Mouse (Mus musculus) kidney, adult 18-20 months (tissue): ENCODE measurements around the gene Kcnh2.
A peak's percentile ranks its signal among the peaks of the same experiment; 100 is the strongest.

Source experiments
- DNase-seq: peaks from one replicate; pipeline ENCODE4 v3.0.0; 2021

Gene Kcnh2

DNA sequence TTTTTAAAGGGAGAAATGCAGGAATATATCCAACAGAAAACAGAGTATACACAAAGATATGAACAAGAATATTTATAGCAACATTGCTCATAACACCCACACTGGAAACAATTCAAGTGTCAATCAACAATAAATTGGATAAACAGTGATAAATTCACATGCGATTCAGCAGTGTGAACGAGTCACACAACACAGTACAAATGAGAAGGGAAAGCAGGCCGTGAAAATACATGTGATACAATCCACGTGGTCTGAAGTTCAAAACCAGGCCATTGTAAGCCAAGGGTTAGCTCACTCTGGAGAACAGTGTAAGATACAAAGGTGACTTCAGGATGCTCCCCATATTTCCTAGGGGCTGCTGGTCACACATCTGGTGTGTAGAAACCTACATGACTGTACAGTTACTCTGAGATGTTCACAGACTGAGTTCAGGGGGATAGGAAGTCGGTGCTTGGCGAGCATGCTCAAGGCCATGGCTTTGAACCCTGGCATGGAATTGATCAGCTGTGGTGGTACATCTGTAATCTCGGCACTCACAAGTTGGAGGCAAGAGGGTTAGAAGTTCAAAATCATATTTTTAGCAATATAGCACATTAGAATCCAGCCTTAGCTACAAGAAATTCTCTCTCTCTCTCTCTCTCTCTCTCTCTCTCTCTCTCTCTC is 23.4 kb upstream of the Kcnh2 start:
- no peak for DNase-seq

DNA sequence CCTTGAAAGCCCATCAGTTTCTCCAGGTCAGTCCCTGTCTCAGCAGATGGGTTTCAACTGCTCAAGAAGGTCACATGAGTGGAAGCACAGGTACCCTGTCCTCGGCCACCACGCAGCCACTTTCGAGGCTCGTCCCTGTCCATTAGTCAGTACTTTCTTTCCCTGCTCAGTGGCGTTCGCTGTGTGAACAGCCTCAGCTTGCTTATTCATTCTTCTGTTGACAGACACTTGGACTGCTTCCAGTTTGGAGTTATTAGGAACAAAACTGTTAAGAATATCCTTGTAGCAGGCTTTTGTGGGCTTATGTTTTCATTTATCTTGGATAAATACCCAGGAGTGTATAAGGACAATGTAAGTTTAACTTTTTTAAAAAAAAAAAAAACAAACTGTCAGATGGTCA is 22.8 kb upstream of the Kcnh2 start:
- DNase-seq: no peak

DNA sequence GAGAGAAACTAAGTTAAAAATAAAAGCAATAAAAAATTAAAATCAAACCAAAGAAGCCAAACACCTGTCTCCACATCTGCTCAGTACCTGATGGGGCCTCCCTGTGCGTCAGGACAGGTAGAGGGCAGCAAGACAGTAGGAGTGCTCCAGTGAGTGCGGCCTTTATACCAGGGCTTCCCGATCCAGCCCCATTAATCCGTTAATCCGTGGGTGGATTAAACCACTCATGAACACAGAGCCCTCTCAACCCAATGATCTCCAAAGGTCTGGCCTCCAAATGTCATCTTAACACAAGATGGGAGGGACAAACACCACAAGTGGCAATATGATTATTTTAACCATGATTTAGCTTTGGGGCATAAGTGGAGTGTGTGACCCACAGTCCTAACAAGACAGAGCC is 22.4 kb upstream of the Kcnh2 start:
- DNase-seq: no peak

- DNase-seq: no peak
Measured at GRCm38 (mm10) chr5:24369767-24370166, 18.4 kb upstream of the Kcnh2 start.

DNA sequence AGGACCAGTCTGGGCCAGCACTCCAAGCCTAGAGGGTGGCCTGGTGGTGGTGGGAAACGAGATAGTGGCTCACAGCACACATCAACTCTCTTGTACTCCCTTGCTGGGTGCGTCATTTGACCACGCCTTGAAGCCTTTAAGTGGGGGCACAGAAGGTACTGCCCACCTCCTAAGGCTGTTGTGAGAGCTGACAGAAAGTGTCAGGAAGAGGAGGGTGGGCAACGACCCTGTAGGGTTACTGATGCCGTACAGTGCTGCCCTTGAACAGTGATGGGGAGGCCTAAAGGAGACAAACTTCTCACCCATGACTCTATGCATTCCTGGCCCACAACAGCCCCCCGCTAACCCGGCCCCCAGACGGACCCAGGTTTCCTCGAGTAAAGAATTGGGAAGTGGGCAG is 15.0 kb upstream of the Kcnh2 start:
- DNase-seq: no peak

DNA sequence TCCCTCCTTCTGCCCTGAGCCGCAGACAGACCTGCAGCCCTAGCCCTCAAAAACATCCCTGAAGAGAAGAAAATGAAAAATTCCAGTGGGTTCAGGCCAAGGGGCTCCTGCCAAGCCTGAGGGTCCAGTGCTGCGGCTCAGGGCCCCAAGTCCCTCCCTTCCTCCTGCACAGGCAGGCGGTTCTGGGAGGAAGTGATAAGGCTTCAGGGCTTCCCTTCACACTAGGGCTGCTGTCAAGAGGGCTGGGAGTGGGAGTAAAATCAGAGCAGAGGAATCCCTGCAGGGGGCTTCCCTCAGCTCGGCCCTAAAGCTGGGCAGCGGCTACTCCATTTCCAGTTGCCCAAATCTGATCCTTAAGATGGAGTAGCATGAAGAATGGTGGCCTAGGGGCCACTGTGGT is 14.1 kb upstream of the Kcnh2 start:
- DNase-seq: no peak

GRCm38 (mm10) chr5:24364963-24365362 is 13.6 kb upstream of the Kcnh2 start:
- DNase-seq: no peak

DNA sequence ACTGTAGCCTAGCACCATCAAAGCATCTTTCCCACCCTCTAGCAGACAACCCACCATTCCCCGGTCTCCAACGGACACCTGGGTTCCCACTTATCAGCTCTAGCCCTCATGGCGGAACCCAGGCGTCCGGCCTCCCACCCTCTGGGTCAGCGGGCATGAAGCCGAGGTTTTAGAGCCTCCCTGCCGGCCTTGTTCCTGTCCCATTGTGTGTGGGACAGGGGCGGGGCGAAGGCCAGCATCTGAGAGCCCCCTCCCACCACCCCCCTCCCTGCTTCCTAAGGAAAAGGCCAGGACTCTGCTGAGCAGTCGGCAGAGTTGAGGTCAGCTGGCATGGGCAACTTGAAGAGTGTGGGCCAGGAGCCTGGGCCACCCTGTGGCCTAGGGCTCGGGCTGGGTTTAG is 13.1 kb upstream of the Kcnh2 start, which contains the start of gene Nos3:
TSS of gene Nos3 (plus strand) at position 303 of the 400 bp plus-strand sequence.
- DNase-seq: peak; percentile 54

- no peak for DNase-seq
Measured at GRCm38 (mm10) chr5:24364061-24364460, 12.7 kb upstream of the Kcnh2 start.

GRCm38 (mm10) chr5:24363467-24363866 is 12.1 kb upstream of the Kcnh2 start:
- DNase-seq: no peak

DNA sequence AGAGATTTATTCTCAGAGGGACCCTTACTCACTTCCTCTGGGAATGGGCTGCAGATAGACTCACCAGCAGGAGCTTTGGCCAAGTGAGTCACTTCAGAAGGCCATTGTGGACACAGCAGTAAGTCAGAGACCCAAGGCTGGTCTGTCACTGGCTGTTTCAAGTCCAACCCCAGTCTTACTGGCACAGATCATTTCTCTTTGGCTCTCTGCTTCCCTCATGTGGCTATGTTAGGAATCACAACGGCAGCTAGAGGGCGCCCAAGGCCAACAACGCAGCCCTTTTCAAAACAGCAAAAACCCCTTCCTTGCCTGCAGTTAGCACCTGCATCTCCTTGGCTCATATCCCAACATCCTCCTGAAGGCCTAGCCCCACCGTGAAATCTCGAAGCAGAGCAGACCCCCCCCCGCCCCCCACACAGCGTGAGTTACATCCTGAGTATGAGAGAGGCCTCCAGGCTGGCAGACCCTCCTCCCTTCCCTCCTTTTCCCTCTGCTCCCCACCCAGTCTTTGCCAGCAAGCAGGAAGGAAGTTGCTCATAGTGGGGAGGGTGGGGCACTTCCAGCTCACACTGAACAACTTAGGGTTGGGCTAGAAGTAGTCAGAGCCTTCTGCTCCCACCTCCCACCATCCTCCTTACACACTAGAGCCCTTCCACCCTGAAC is 9.5 kb upstream of the Kcnh2 start:
- DNase-seq: peak; percentile 86

GRCm38 (mm10) chr5:24357461-24357860 is 6.1 kb upstream of the Kcnh2 start:
- peak; percentile 72 for DNase-seq

DNA sequence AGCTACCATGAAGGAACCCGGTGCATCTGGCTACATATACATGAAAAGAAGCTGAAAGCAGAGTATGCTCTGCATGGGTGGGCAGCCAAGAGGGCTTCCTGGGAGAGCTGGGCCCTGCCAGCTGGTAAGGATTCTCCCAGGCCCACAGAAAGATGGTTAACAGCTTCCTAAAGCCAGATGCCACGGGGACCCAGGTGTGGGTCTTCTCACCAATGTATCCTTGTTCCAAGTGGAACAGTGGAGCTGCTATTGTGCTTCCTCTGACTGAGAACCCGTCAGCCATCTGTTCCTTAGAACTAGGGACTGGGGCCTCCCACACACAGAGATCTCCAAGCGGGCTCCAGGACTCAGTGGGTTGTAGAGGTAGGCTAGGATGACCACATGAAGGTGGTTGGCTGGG is 5.4 kb upstream of the Kcnh2 start:
- DNase-seq: no peak

DNA sequence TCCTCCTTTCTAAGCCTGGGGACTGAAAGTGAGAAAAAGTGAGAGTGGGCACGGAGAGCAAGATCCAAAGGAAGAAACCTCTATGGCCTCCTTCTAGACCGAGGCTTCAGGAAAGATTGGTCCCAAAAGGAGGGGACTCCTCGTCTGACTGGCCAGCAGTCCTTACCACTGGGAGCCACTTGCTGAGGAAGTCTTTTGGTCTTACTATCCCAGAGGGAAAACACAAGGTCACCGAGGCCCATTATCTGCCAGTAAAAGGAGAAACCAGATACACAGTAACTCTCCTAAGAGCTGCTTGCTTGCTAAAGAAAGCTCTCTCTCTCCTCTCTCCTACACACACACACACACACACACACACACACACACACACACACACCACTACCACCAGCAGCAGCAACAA is 1.9 kb upstream of the Kcnh2 start:
- DNase-seq: no peak

DNA sequence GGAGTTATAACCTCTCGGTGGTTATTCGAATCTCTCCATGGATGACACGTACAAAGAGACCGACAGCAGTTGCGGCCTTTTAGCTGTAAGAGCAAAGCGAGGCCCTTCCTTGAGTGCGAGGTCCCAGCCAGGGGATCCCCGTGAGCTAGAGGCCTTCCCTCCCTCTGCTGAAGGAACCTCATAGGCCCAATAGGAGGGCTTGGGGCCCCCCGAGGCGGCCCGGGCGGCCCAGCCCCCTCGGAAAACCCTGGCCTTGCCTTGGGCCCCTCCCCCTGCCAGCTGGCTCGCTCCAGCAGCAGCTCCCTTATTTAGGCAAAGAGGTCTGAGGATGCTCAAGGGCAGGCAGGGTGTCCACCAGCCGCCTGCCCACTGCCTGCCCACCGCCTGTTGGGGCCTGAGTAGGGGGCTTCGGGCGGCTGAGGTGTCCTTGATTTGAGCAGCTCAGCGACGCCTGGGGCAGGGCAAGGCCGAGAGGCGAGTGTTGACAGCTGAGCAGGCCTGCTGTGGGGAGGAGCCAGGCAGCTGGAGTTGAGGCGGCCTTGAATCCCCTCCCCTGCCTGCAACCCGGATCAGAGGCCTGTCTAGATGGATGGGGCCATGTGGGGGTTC is 951 bp upstream of the Kcnh2 start:
- no peak for DNase-seq

DNA sequence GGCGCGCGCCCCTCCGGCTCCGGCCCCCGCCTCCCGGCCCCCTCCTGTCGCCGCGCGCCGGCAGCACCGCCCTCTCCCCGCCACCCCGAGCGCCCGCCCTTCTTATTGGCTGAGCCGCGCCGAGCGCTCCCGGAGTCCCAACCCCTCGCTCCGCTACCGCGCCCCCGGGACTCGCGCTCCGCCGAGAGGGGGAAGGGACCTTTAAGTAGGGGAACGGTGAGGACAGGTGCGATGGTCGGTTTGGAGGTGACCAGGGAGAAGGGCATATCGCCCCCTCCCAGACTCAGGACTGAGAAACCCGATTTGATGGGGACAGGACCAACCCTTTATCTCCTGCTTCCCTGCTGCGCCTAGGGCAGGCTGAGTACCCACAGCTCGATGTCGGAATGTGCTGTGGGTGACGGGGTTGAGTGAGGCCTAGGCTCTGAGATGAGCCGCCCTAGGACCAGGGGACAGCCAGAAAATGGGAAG is 332 bp upstream of the Kcnh2 start:
- DNase-seq: peak; percentile 59

DNA sequence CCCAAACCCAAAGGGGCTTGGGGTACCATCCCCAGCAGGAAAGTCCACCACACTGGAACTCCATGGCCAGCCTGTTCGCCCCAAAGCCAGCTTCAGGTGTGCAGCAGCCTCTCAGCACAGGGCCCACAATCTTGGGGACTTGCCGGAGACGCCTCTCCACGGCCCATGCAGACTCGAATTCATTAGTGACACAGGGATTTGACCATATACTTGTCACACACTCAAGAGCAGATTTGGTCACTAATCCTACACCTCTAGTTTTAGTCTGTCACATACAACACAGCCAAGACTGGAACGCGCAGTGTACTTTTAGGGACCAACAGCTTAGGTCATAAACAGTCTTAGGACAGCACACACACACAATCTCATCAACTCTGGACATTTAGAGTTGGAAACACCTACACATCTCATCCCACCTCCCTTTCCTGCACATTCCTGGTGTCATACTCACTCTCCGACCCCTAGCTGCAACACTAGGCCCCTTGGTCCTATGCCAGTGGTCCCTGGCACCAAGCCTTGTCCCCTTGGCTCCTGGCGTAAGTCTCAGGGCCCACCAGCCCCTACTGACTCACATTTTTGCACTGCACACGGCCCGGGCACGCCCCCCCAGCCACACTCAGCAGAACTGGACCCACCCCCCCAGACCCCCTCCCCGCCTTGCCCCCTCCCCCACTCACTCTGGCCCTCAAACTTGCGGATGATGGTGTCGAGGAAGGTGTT is 713 bp downstream of the Kcnh2 start:
- DNase-seq: no peak

DNA sequence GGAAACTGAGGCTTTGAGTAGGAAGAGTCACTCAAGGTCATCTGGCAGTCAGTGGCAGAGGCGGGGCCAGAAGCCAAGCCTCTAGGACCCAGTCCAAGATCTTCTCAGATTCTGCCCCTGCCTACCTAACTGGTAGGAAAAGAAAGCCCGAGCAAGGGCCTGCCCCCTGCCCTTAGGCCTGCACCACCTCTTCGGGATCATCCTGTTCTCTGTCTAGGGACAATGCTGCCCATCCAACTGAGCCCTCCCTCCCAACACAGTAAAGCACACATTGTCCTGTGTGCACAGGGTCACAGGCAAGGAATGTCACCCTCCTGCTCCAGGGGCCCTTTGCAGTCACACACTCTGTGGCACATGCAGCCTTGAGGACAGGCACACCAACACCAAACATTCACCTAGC is 1.3 kb downstream of the Kcnh2 start:
- no peak for DNase-seq

GRCm38 (mm10) chr5:24348546-24348945 is 2.9 kb downstream of the Kcnh2 start:
- no peak for DNase-seq

- peak; percentile 72 for DNase-seq
Measured at GRCm38 (mm10) chr5:24348128-24348527, 3.3 kb downstream of the Kcnh2 start.

DNA sequence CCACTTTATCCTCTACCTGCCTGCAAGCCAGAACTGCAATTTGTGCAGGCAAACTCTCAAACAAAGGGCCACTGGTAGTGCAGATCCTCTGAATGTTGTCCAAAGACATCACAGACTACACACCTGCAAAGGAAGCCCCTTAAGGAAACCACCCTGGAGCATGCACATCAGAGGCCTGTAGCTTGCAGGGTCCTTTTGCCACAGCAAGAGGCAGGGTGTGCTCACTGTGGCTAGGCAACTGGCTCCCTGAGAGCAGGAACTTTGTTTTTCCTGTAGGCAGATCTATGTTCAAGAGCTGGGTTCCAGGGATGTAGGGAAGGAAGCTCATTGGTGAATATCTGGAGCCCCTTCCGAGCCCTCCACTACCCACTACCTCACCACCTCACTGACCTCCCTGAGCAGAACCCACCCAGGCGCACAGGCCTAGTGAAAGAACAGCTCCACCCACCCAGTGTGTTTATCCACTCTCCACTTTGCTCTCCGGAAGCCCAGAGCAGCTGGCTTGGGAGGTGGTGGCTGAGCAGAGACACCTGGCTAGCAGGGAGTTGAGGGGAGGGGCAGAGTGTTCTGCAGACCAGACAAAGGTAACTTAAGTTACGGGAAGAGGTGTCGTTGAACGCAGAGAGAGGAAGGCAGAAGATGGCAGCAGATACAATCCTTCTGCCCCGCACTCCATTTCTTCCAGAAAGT is 4.1 kb downstream of the Kcnh2 start:
- DNase-seq: no peak

DNA sequence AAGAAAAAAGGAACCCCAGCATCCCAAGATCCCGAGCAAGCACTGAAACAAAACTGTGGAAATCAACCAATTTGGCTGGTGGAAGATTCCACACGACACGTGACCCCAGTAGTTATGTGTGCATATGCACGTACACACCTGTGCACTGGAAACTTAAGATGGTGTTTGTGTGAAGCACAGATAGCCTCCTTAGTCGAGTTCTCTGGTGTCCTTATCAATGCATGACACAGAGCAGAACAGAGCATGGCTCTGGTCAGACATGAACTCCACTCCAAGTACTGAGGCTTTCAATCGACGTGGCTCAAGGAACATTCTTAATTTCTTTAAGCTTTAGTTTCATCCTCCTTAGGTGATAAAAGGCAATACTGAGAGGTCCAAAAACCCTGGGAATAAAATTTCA is 5.1 kb downstream of the Kcnh2 start:
- no peak for DNase-seq

DNA sequence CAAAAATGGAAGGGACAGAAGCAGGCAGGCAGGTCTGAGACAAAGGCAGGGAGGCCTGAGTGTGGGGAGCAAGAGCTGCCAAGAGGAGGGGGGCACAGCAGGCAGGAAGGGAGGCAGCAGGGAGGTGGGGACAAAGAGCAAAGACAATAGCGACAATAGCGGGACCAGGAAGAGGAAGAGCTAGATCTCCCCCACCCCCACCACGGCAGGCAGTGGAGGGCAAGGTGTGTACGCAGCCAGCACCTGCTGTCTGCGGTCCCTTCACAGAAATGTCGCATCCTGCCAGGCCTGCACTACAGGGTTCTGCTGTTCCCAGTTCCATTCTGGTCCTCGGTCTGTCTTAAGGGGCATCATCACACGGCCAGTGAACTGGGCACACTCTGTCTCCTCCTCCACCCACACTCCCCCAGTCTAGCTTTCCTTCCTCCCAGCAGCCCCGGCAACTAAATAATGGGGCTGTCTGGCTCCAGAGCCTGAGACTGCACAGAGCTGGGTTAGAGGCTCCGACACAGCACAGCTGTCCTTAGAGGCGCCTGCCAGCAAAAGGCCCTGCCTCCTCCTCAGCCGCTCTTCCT is 6.8 kb downstream of the Kcnh2 start:
- no peak for DNase-seq
